8 mouse cellular contexts compared by ENCODE assay signal in genomic region chr1:184771202-184771890, GRCm38 (mm10). TPM values are rescaled to one million over a fixed set of nuclear protein-coding genes. Genes with fewer than 3 reads are reported as not detected.
DNase-seq lines count a peak whose midpoint lies in the region; ATAC-seq and TF ChIP-seq lines count a peak whose summit lies in the region.

No protein-coding gene starts in this region.

- intact Hi-C loops in gastrocnemius, adult 2 months (cut with DNase I), result loop anchor here (1.0 to 5.0 kb wide), 2 partner anchors 323 to 504 kb away; no protein-coding TSS in a partner anchor

- peak overlapping the region; percentile 47 for H3K4me3 ChIP-seq in gastrocnemius, adult 2 months
- no peak overlapping the region for H3K4me3 ChIP-seq in hindbrain, embryonic 16.5 days (ENCODE audit: low read length)
- peak overlapping the region; percentile 67 for H3K4me3 ChIP-seq in megakaryocyte, embryonic 14.5 days (replicated peaks)

- ATAC-seq in hindbrain, embryonic 16.5 days, result peak; percentile 52; the same call in 1 of the 2 replicates

- H3K9me3 ChIP-seq in hindbrain, embryonic 16.5 days (ENCODE audit: control insufficient read depth, low read length), result peaks cover 2% of the 10 kb centered on the region; the same call in 1 of the 2 replicates
- peaks cover 33% of the 10 kb centered on the region for H3K9me3 ChIP-seq in megakaryocyte, embryonic 14.5 days

- peak; percentile 75 for DNase-seq in R1 (ENCODE audit: low read depth, low spot score)
- DNase-seq in cerebellum, postnatal 36 days, result peak; percentile 67 to 70
- DNase-seq in gastrocnemius, adult 2 months, result peak; percentile 87
- peak; percentile 17 to 19 for DNase-seq in left cerebral cortex, adult 8-10 months (ENCODE audit: low spot score in 2 of 2)
- peak; percentile 86 for DNase-seq in right cerebral cortex, postnatal 14 days
- DNase-seq in urinary bladder, postnatal 36 days (ENCODE audit: low spot score in 2 of 2), result peak; percentile 61 to 75

- H3K4me2 ChIP-seq in hindbrain, embryonic 16.5 days (ENCODE audit: low read length), result peak overlapping the region; percentile 9

- peak overlapping the region; percentile 62 for H3K27ac ChIP-seq in gastrocnemius, adult 2 months
- H3K27ac ChIP-seq in hindbrain, embryonic 16.5 days (ENCODE audit: low read depth, low read length), result no peak overlapping the region

- peaks cover 3% of the 10 kb centered on the region; the same call in 1 of the 2 replicates for H3K4me1 ChIP-seq in hindbrain, embryonic 16.5 days (ENCODE audit: control insufficient read depth, insufficient read depth, low read depth, low read length)
- peaks cover 17% of the 10 kb centered on the region for H3K4me1 ChIP-seq in megakaryocyte, embryonic 14.5 days

- no peaks in the 10 kb centered on the region for H3K27me3 ChIP-seq in hindbrain, embryonic 16.5 days (replicated peaks; ENCODE audit: control insufficient read depth, insufficient read depth, low read length)
- peaks cover 68% of the 10 kb centered on the region for H3K27me3 ChIP-seq in megakaryocyte, embryonic 14.5 days (replicated peaks)

- H3K36me3 ChIP-seq in hindbrain, embryonic 16.5 days (ENCODE audit: control insufficient read depth, insufficient read depth, low read length), result no peaks in the 10 kb centered on the region
- H3K36me3 ChIP-seq in megakaryocyte, embryonic 14.5 days (replicated peaks; ENCODE audit: low read length), result no peaks in the 10 kb centered on the region

- H3K9ac ChIP-seq in hindbrain, embryonic 16.5 days (ENCODE audit: low read depth, low read length), result no peak overlapping the region; the same call in 1 of the 2 replicates

- 31% methylated on average over 18 of the region's 18 CpGs for WGBS in hindbrain, embryonic 16.5 days

- TF ChIP-seq CTCF in gastrocnemius, adult 2 months (IDR thresholded peaks at IDR 0.05), result peak; percentile 87

RNA-seq across cellular contexts. Expression of gene Hlx, which starts 38.9 kb away (rescaled TPM):
- total RNA-seq in gastrocnemius, adult 2 months (2021), result 10 to 100 TPM in 1 of 2 experiments, 1 to 10 TPM in 1; 6.9 to 10.9 TPM
- 2.3 and 2.4 TPM in 2 replicates for polyA plus RNA-seq in hindbrain, embryonic 16.5 days (2015; fragmentation: Nextera tagmentation; extraction: Ambion mirVana)
- total RNA-seq in left cerebral cortex, adult 8-10 months (2022), result 1 to 10 TPM in 2 of 4 experiments, under 1 TPM in 2; 0.22 to 2.0 (median 1.1) TPM
- polyA plus RNA-seq in megakaryocyte, embryonic 14.5 days (2012; ENCODE audit: insufficient read depth, low replicate concordance), result 102 and 197 TPM in 2 replicates

RNA-seq across cellular contexts. Expression of gene Marc1, which starts 39.8 kb away (rescaled TPM):
- not detected for total RNA-seq in gastrocnemius, adult 2 months (2021)
- polyA plus RNA-seq in hindbrain, embryonic 16.5 days (2015; fragmentation: Nextera tagmentation; extraction: Ambion mirVana), result 0.24 and 0.30 TPM in 2 replicates
- total RNA-seq in left cerebral cortex, adult 8-10 months (2022), result under 1 TPM in 1 of 4 experiments, not detected in 3; 0.28 TPM
- polyA plus RNA-seq in megakaryocyte, embryonic 14.5 days (2012; ENCODE audit: insufficient read depth, low replicate concordance), result not detected in 2 replicates

Comparison
In these comparisons a context has a peak if more than half of its experiments do, and no peak if none do; other contexts are left out.
1. DNase-seq: peak in every context shown above with its lines; median percentile 87 in gastrocnemius, adult 2 months; 86 in right cerebral cortex, postnatal 14 days; 75 in R1; 68 in cerebellum, postnatal 36 days; 68 in urinary bladder, postnatal 36 days; 18 in left cerebral cortex, adult 8-10 months.